Mouse (Mus musculus) kidney, postnatal 25 days (tissue): ENCODE results near the gene Pitx1.

Experiments
- DNase-seq, 2 experiments: peaks; one replicate each; pipeline ENCODE4 v3.0.0; 2021; ENCODE audit warnings: mixed read lengths in 2 of 2

The Pitx1 gene

DNA sequence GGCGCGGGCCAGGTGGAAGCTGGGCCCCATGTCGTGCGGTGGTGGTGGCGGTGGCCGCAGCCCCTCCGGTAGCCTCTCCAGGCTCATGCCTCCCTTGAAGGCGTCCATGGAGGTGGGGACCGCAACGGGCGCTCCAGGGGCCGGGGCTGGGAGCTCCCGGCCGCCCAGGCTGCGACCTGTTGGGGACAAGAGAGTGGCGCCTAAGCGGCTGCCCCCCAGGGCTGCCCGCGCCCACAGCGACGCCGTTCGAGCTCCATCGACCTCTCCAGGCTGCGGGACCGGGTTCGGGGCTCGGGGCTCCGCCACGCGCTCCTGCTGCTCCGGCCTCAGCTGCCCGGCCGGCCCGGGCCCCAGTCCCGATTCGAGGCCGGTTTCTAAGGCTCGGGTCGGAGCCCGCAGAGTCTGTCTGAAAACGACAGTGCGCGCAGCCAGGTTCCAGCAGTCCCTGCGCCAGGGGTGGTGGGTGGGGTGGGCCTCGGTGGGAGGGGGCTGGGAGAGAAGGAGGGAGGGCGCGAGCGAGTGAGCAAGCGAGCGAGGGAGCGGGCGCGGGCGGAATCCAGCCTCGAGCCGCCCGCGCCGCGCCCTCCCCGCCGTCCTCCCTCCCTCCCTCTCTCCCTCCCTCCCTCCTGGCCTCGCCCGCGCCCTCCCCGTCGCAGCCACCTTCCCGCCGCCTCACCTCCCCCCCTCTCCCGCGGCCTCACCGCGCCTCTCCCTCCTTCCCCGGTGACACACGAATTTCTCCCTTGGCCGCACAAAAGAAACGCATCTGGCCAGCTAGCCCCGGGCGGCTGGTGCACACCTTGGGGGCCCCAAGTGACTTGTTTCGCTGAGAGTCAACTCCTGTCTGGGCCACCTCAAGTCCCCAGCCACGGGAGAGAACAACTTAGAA is 4.9 kb downstream of the Pitx1 start:
- DNase-seq, result peak in 1 of 2 experiments; percentile 36

- DNase-seq, result peak in 1 of 2 experiments; percentile 41
Measured at GRCm38 (mm10) chr13:55830081-55830832, 5.7 kb downstream of the Pitx1 start.

DNA sequence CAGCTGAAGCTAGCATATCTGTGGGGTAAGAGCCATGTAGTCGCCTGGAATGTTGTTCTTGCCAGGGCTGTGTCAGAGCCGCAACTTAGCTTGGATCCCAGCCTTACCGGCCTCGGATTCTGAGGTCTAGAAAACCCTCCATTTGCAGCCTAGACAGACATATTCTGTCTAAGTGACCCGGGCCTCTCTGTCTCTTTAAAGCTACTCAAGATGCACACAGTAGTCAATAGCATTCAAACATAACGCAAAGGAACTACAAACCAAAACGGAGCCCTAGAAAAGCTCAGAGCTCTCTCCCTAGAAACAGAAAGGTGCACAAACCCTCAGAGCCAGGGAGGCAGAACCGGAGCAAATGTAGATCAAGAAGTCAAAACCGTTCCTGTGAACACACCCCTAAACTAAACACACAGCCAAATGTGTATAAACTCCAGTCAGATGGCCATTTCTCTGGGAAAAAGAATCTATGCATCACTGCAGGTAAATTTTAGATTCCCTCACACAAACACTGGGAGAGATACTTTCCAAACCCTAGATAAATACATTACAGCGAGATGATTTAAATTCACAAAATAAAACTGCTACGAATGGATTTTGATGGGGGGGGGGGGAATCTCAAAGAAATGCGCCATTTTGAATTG is 6.9 kb downstream of the Pitx1 start:
- DNase-seq, result no peak

GRCm38 (mm10) chr13:55828141-55829017 is 7.6 kb downstream of the Pitx1 start:
- peak in 1 of 2 experiments; percentile 38 for DNase-seq

GRCm38 (mm10) chr13:55827679-55828140 is 8.3 kb downstream of the Pitx1 start:
- DNase-seq, result no peak

DNA sequence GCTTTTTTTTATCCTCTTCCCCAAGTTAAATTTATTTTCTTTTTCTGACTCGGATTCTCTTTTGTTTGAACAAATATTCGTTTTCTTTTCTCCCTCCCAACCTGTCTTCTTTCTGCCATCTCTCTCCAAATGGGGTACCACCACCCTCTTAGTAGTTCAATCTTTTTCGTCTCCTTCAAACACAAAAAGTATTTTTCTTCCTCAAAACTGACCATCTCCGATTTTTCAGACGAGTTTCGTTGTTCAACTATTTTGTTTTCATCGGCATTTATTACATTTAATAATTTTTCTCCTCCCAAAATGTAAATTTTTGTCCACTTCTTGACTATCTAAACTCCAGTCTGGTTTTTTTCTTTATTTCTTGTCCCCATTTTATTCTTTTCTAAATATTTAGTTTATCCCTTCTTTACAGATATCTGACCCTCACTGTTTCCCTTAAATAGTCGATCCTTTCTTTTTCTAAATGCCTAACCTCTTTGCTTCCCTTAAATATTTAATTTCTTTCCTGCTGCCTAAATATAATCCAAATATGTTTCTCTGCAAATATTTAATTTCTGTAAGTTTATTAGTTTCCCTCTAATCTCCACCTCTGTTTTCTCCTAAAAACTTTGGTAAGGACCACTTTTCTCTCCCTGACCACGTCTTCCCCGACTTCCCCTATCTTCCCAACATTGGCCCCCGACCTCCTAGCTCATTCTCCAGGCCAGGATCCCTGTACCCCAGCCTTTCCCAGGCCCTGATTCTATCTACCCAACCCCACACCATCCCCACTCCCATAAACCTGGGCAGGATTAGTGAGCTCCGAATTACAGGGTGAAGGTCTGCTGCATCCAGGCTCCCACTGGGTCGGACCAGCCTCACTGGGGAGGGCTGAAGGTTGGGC is 9.0 kb downstream of the Pitx1 start:
- DNase-seq, result no peak

- DNase-seq, result peak in 1 of 2 experiments; percentile 50
Measured at GRCm38 (mm10) chr13:55826008-55826671, 9.9 kb downstream of the Pitx1 start.

- DNase-seq, result no peak
Measured at GRCm38 (mm10) chr13:55825245-55825681, 10.7 kb downstream of the Pitx1 start.

- DNase-seq, result no peak
Measured at GRCm38 (mm10) chr13:55824151-55824945, 11.6 kb downstream of the Pitx1 start.

GRCm38 (mm10) chr13:55822499-55822898 is 13.5 kb downstream of the Pitx1 start:
- no peak for DNase-seq

- DNase-seq, result no peak
Measured at GRCm38 (mm10) chr13:55814834-55815233, 21.2 kb downstream of the Pitx1 start.

GRCm38 (mm10) chr13:55813490-55814016 is 22.4 kb downstream of the Pitx1 start:
- no peak for DNase-seq

GRCm38 (mm10) chr13:55810947-55811346 is 25.0 kb downstream of the Pitx1 start:
- DNase-seq, result no peak

DNA sequence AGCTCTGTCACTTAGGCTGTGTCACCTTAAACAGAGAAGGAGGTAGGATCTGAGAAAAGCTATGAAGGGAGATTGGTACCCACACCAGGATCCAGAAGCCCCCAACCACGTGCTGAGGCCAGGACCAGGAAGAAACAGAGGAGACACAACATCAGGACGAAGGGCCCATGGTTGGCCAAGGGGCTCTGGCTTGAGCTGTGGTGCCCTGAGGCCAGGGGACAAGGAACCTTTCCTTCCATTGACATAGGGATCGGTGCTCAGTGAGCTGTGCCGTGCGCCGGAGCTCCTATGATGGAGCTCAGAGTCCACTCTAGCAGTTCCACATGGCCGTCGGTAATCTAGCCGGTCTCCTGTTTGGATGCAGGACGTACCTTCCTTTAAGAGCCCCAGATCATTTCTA is 26.3 kb downstream of the Pitx1 start:
- no peak for DNase-seq

DNA sequence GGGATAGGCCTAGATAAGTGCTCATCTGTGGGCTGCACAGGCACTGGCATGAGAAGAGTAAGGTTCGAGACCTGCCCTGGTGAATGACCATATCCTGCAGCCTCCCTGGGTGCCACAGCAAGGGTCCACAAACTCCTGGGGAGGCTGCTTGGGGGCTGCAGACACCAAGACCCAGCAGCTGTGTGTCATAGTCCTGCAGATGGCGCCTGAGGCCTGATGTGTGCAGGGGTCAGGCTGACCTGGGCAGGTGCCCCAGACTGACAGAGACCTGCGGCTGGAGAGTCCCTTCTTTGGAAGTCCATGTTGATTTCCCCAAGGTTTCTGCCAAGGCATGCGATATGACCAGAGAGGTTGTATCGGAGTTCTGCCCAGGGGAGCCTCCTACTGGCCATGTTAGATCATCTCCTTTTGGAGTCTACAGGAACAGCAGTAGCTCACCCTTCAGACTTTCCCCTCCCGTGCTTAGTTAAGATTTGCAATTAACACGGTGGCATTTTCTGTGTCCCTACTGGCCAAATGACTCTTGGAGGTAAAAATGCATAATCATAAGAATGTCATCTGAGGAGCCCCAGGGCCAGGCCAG is 26.9 kb downstream of the Pitx1 start:
- no peak for DNase-seq

DNA sequence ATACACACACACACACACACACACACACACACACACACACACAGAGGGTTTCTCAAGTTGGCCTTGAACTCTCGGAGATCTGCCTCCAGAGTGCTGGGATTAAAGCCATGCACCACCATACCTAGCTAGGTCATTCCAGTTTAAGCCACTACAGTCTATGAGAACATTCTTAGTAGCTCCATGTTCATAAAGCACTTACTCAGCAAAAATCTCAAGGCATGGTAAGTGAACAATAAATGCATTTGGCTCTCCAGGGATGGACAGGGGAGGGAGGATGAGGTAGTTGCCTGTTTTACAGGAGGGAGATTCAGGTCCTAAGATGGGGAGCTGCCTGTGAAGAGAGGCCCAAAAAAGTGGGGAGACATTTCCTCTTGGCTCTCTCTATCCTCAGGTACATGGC is 32.0 kb downstream of the Pitx1 start:
- DNase-seq, result no peak

DNA sequence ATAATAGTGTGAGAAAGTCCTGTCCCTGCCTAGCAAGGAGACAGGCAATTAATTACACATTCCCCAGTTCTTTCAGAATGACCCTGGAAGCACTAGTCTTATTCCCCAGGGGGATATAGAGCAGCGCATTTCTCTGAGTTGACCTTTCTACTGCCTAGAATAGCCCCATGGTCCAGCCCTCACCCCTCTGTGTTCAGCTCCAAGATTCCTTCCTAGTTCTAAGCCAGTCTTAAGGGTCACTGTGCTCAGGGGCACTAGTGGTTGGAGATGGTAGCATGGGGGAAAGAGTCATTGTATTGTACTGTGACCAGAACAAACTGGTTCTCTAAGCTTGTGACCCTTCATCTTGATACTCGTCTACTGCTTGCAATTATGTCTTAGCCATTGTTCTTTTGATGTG is 34.7 kb downstream of the Pitx1 start:
- no peak for DNase-seq

DNA sequence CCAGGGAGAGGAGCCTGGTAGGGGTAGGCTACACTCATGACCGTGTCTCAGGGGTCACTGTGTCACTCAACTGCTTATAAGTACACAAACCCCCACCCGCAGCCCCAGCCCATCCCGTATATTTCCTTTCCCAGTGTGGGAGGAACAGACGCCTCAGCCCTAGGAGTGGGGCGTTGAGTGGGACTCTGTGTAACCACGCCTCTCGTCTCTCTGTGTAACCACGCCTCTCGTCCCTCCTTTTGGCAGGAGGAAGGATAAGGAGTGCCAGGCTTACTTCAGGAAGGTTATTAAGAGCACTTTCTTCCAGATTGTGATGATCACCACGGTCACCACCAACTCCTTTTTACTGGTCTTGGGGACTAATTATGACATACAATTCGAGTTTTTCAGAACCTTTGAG is 49.9 kb downstream of the Pitx1 start:
- no peak for DNase-seq

DNA sequence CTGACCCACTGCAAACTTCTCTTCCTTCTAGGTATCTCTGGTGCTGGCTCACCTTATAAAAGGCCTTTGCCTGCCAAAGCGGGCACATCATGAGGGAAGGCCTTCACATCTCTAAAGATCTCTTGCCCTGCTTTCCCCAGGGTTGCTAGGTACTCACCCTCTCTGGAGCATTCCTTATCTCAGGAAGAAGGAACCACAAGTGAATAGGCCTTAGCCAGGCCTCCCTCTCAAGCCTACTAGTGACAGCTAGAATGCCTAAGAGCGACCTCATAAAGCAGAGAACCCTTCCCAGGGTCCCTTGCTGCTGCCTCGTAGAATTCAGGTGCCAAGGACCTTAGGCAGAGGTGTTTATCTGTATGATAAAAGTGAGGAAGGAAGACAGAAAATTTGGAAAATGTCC is 51.7 kb downstream of the Pitx1 start, which contains the start of gene Catsper3:
Catsper3 (plus strand) TSS at position 301 of the 400 bp plus-strand sequence.
- DNase-seq, result no peak
